Mouse (Mus musculus) spleen, adult 2 months (tissue): ENCODE results near the gene Zfp420.

Experiments used
- CTCF ChIP-seq: fragments of 200-500 bp; IDR thresholded peaks from 2 replicates; pipeline ENCODE4 v1.5.1; 2011; ENCODE audit warnings: mild to moderate bottlenecking, inconsistent platforms; ENCODE audit not compliant: insufficient read depth, insufficient read length, insufficient replicate concordance; ENCODE audit errors: extremely low read depth
- POLR2A ChIP-seq: fragments of 200-500 bp; IDR thresholded peaks from 2 replicates; pipeline ENCODE4 v1.6.1; 2011; ENCODE audit warnings: low read depth, low read length, inconsistent platforms

DNA sequence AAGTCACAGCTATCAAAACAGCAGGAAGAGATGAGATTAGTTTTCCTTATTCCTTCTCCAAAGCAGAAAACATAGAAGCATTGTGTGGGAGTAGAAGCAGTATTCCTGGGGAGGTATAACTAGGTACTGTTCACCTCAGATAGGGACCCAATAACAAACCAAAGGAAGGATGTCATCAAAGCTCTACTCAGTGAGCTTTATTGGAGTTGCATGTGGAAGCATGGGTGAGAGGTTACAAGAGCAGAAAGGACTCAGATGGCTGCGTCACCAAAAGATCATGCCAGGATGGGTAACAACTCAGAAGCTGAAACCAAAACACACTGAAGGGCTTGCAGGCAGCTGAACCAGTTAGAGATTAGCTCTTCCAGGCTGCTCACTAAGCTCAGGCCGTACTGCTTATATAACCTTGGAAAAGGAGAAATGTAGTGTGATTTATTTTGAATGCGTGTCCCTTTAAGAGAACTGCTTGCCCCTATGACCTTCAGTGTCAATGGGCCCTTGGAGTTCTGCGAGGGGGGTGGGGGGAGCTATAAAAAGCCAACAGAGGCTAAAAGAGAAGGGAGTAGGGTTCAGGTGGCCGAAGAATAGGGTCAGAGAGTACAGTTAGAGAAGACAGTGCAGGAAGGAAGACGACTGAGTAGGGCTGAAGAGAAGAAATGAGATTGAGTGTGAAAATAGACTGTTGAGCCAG, 57.7 kb downstream of the Zfp420 start:
- no peak for TF ChIP-seq CTCF
- no peak for TF ChIP-seq POLR2A
